Mouse (Mus musculus): ENCODE data around the gene F5. TPM values are rescaled to one million over a fixed set of nuclear protein-coding genes. Genes with fewer than 3 reads are reported as not detected.

Gene F5
- 1 to 10 TPM; 1.7 to 2.4 TPM for total RNA-seq (2021)
- long read RNA-seq, experiment 1, partial matches to known transcripts = 2 of 2 reads
- long read RNA-seq, experiment 1, other reads (novel, unspliced or antisense) = 0 of 2 reads
- long read RNA-seq, experiment 2, partial matches to known transcripts = 0 of 1 reads
- long read RNA-seq, experiment 2, other reads (novel, unspliced or antisense) = 1 of 1 reads

GRCm38 (mm10) chr1:164151387-164152088 is at the start of gene F5:
TSS of gene F5 (plus strand) at chr1:164151838.
- intact Hi-C loops (cut with DNase I) = no loop called here
- DNase-seq = no peak

GRCm38 (mm10) chr1:164109763-164110162 is 41.9 kb upstream of the F5 start:
- DNase-seq = no peak
- intact Hi-C loops (cut with DNase I) = no loop called here

GRCm38 (mm10) chr1:164110591-164111329 is 40.9 kb upstream of the F5 start:
- intact Hi-C loops (cut with DNase I) = no loop called here
- DNase-seq = no peak

GRCm38 (mm10) chr1:164114280-164114679 is 37.4 kb upstream of the F5 start:
- intact Hi-C loops (cut with DNase I) = no loop called here
- DNase-seq = no peak

GRCm38 (mm10) chr1:164114947-164115493 is 36.6 kb upstream of the F5 start, which contains the start of gene Selp:
TSS of gene Selp (plus strand) at chr1:164115264.
- DNase-seq = no peak
- intact Hi-C loops (cut with DNase I) = no loop called here

- no peak for DNase-seq
- intact Hi-C loops (cut with DNase I) = no loop called here
These were observed 36.0 kb upstream of the F5 start for GRCm38 (mm10) chr1:164115647-164116046.

- intact Hi-C loops (cut with DNase I) = no loop called here
- DNase-seq = no peak
These were observed 33.8 kb upstream of the F5 start for GRCm38 (mm10) chr1:164117869-164118268.

DNA sequence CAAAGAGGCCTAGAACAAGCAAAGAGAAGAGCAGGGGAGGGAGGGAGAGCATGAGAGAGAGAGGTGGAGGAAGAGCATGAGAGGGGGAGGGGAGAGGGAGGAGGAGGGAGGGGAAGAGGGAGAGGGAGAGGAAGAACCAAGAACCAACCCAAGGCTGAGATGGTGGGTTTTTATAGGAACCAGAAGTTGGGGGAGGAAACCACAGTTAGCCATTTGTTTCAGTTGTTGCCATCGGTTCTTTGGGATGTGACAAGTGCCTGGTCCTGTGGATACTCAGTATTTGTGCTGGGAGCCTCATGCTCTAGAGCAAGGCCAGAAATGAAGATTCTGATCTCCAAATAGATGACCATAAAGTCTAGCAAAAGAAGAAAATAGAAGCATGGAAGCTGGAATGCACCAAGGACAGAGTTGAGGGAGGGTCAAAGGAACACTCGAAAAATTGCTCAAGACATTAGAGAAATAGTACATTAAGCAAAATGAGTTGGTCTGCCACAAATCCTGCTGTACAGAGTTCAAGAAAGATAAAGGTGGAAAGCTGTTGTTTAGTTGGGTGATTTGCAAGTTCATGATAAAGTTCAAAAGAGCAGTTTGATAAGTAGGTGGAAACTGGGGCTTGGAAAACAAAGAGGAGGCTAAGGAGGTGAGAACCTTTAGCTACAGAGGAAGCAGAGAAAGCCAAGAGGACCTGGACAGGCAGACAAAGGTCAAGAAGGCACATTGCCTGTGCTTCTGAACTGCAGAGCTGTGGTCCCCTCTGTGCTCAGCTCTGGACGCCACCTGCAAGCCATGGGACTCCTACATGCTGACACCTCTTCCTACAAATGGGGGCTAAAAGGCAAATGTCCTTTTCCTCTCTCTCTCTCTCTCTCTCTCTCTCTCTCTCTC is 31.5 kb upstream of the F5 start:
- intact Hi-C loops (cut with DNase I) = no loop called here
- no peak for DNase-seq

- DNase-seq = no peak
- intact Hi-C loops (cut with DNase I) = no loop called here
These were observed 30.9 kb upstream of the F5 start for GRCm38 (mm10) chr1:164120777-164121158.

GRCm38 (mm10) chr1:164123836-164124235 is 27.8 kb upstream of the F5 start:
- intact Hi-C loops (cut with DNase I) = no loop called here

DNA sequence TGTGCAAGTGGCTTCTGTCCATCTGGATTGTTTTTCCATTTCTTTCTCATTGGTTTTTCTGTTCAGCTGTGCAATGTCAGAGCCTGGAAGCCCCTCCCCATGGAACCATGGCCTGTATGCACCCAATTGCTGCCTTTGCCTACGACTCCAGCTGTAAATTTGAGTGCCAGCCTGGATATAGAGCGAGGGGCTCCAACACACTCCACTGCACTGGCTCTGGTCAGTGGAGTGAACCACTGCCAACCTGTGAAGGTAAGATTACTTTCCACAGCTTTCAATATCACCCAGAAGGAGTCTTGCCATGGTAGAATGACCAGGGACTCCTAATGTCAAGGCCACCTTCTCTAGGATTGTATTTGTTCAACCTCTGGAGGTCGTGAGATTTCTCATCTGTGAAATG is 21.6 kb upstream of the F5 start:
- intact Hi-C loops (cut with DNase I) = no loop called here

More at GRCm38 (mm10) chr1:164123836-164124235, 27.8 kb upstream of the F5 start:
- no peak for DNase-seq

GRCm38 (mm10) chr1:164132609-164133008 is 19.0 kb upstream of the F5 start:
- intact Hi-C loops (cut with DNase I) = no loop called here
- DNase-seq = no peak

More for the DNA sequence above, 21.6 kb upstream of the F5 start:
- DNase-seq = no peak

DNA sequence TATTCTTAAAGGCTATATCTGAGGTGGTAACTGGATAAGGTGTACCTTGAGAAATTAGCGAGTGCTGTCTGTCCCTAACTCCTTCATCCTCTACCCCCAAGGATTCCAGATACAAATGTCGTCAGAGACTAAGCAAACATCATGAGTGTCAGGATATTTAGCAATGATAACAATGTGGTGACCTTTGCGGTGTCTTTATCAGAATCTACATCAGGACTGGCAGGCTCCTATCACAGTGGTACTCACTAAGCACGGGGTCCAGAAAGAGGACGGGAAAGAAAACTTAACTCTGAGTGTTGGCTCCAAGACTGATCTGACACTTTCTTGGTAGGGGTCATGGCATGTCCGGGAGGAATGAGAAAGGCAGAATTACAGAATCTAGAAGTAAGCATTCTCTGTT is 17.5 kb upstream of the F5 start:
- DNase-seq = no peak
- intact Hi-C loops (cut with DNase I) = no loop called here

DNA sequence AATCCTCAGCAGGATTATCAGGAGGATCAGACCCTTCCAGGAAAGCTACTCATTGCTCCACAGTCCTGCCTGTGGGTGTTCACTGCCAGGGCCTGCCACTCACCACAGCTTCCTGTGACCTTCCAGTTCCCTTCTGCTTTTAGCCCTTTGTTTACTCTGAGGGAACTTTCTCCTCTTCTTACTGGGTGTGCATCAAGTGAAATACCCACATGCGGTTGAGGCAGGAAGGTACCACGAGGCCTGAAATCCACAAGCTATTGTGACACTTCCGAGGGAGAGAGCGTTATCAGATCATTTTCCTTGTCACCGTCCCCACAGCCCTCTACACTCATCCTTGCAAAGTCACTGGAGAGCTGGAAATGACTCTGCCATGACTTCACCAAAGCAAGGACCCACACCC is 16.3 kb upstream of the F5 start:
- DNase-seq = no peak

DNA sequence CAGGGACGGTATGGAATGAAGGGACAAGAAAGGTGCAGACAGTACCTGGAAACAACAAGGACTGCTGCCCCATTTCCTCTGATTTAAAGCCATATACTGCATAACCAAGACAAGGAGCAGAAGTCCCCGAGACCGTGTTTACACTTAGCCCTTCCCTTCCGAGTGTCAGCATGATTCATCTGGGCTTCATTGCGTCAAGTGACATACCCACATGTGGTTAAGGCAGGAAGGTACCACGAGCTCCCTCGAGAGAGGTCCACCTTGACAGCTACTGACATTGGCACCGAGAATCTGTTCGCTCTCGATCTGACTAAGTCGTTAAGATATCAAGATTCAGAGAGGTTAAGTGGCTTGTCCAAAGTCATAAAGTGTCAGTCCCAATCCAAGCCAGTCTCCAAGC is 15.7 kb upstream of the F5 start:
- no peak for DNase-seq
- intact Hi-C loops (cut with DNase I) = no loop called here

More for the DNA sequence above, 16.3 kb upstream of the F5 start:
- intact Hi-C loops (cut with DNase I) = no loop called here

- DNase-seq = no peak
- intact Hi-C loops (cut with DNase I) = no loop called here
These were observed 15.0 kb upstream of the F5 start for GRCm38 (mm10) chr1:164136636-164137035.

GRCm38 (mm10) chr1:164138365-164139130 is 13.1 kb upstream of the F5 start:
- peak; percentile 84 to 91 for DNase-seq
- intact Hi-C loops (cut with DNase I) = loop anchor here (1.0 to 2.0 kb wide), 2 partner anchors 78 to 129 kb away; partner anchors contain the start of gene Sell

- DNase-seq = no peak
- intact Hi-C loops (cut with DNase I) = loop anchor here (2.0 kb wide), 1 partner anchor 79 kb away; the partner anchor contains the start of gene Sell
These were observed 12.2 kb upstream of the F5 start for GRCm38 (mm10) chr1:164139464-164139863.

GRCm38 (mm10) chr1:164149083-164149482 is 2.6 kb upstream of the F5 start:
- intact Hi-C loops (cut with DNase I) = no loop called here
- DNase-seq = no peak

Measured in heart, postnatal 14 days (tissue).